In genomic region chr1:159433521-159433920, GRCm38 (mm10) we compare ENCODE assay signal across 28 mouse cellular contexts.
"Had no signal": no experiment of that assay in that cellular context is flagged by ENCODE, and none has a peak within 500 bp of the region (broad histone marks: within the 10 kb centered on the region; RNA-seq: fewer than 3 reads in every experiment).

No protein-coding gene starts in this region.

- H3K9ac ChIP-seq: embryonic facial prominence, embryonic 12.5 days; embryonic facial prominence, embryonic 13.5 days; embryonic facial prominence, embryonic 15.5 days; forebrain, embryonic 12.5 days; forebrain, embryonic 13.5 days; forebrain, embryonic 15.5 days; forebrain, postnatal 0 days had no signal

- H3K4me1 ChIP-seq: embryonic facial prominence, embryonic 10.5 days; embryonic facial prominence, embryonic 12.5 days; embryonic facial prominence, embryonic 13.5 days; embryonic facial prominence, embryonic 15.5 days; forebrain, embryonic 10.5 days; forebrain, embryonic 12.5 days; forebrain, embryonic 13.5 days; forebrain, embryonic 15.5 days had no signal

- H3K4me2 ChIP-seq: embryonic facial prominence, embryonic 12.5 days; embryonic facial prominence, embryonic 13.5 days; embryonic facial prominence, embryonic 15.5 days; forebrain, embryonic 12.5 days; forebrain, embryonic 13.5 days; forebrain, embryonic 15.5 days had no signal

- H3K36me3 ChIP-seq: embryonic facial prominence, embryonic 10.5 days; embryonic facial prominence, embryonic 12.5 days; embryonic facial prominence, embryonic 13.5 days; embryonic facial prominence, embryonic 15.5 days; forebrain, embryonic 10.5 days; forebrain, embryonic 12.5 days; forebrain, embryonic 15.5 days had no signal

- DNase-seq: cerebellum, adult 18-20 months; cerebellum, adult 2 months; cerebellum, adult 8-10 months; cerebellum, adult 9-10 months; cerebellum, adult 9-11 months; cerebellum, postnatal 10 days; cerebellum, postnatal 14 days; cerebellum, postnatal 25 days; cerebellum, postnatal 36 days; embryo, embryonic 11 days; forebrain, postnatal 0 days; gastrocnemius, adult 2 months; gastrocnemius, postnatal 10 days; gastrocnemius, postnatal 14 days; gastrocnemius, postnatal 25 days; gastrocnemius, postnatal 36 days; heart, adult 18-20 months had no signal

- ATAC-seq: forebrain, embryonic 13.5 days; forebrain, embryonic 14.5 days; forebrain, embryonic 15.5 days; forebrain, embryonic 16.5 days; forebrain, postnatal 0 days had no signal

- H3K4me3 ChIP-seq: embryonic facial prominence, embryonic 10.5 days; embryonic facial prominence, embryonic 12.5 days; embryonic facial prominence, embryonic 13.5 days; embryonic facial prominence, embryonic 15.5 days; erythroblast, embryonic 14.5 days; forebrain, embryonic 10.5 days; forebrain, embryonic 12.5 days; forebrain, embryonic 13.5 days; forebrain, embryonic 15.5 days; gastrocnemius, adult 2 months had no signal

- H3K27ac ChIP-seq: embryonic facial prominence, embryonic 10.5 days; embryonic facial prominence, embryonic 12.5 days; embryonic facial prominence, embryonic 13.5 days; embryonic facial prominence, embryonic 15.5 days; forebrain, embryonic 10.5 days; forebrain, embryonic 12.5 days; forebrain, embryonic 13.5 days; forebrain, embryonic 15.5 days; gastrocnemius, adult 2 months had no signal

- H3K9me3 ChIP-seq: embryonic facial prominence, embryonic 10.5 days; embryonic facial prominence, embryonic 12.5 days; embryonic facial prominence, embryonic 13.5 days; embryonic facial prominence, embryonic 15.5 days; forebrain, embryonic 10.5 days; forebrain, embryonic 12.5 days; forebrain, embryonic 13.5 days; forebrain, embryonic 15.5 days had no signal

- H3K27me3 ChIP-seq: embryonic facial prominence, embryonic 12.5 days; embryonic facial prominence, embryonic 13.5 days; embryonic facial prominence, embryonic 15.5 days; forebrain, embryonic 12.5 days; forebrain, embryonic 13.5 days; forebrain, embryonic 15.5 days had no signal
